Mouse (Mus musculus) kidney, adult 2 months (tissue): ENCODE results near the gene Smarcc1. TPM values are rescaled to one million over a fixed set of nuclear protein-coding genes. Genes with fewer than 3 reads are reported as not detected.
"Not testable (repeated sequence)": the region's sequence is repeated elsewhere in the genome, so short reads cannot be mapped to it uniquely, and the experiment has no call there.

Experiments
- DNase-seq: peaks from one replicate; pipeline ENCODE4 v3.0.0; 2021
- H3K27ac ChIP-seq: fragments of 200-500 bp; 2 replicates; pipeline ENCODE4 v1.5.1; 2012; ENCODE audit warnings: low read depth, low read length, control low read depth, inconsistent platforms; ENCODE audit not compliant: insufficient read depth
- H3K27me3 ChIP-seq: fragments of 200-500 bp; replicated peaks from 2 replicates; pipeline ENCODE4 v1.6.1; 2012; ENCODE audit warnings: mild to moderate bottlenecking, moderate library complexity, low read length, inconsistent platforms; ENCODE audit not compliant: control insufficient read depth, insufficient read depth
- H3K36me3 ChIP-seq: fragments of 200-500 bp; 2 replicates; pipeline ENCODE4 v1.6.1; 2012; ENCODE audit warnings: mild to moderate bottlenecking, moderate library complexity, low read length, inconsistent platforms; ENCODE audit not compliant: control insufficient read depth, insufficient read depth
- H3K4me1 ChIP-seq: fragments of 200-500 bp; 2 replicates; pipeline ENCODE4 v1.6.1; 2011; ENCODE audit warnings: low read length; ENCODE audit not compliant: control insufficient read depth, insufficient read depth
- H3K4me3 ChIP-seq: fragments of 200-500 bp; 2 replicates; pipeline ENCODE4 v1.5.1; 2011; ENCODE audit warnings: mild to moderate bottlenecking, low read depth, low read length, control low read depth; ENCODE audit not compliant: insufficient read depth
- CTCF ChIP-seq: fragments of 200-500 bp; conservative IDR thresholded peaks from 2 replicates; pipeline ENCODE4 v1.5.1; 2011; ENCODE audit warnings: low read depth, mild to moderate bottlenecking, control low read depth, low read length, moderate library complexity, mixed read lengths; ENCODE audit not compliant: insufficient read depth, insufficient read length
- POLR2A ChIP-seq: fragments of 200-500 bp; IDR thresholded peaks from one replicate; pipeline ENCODE4 v1.6.1; 2011; ENCODE audit warnings: low read depth, low read length, control low read depth
- WGBS: fragments of 180-500 bp; shearing (Covaris S2); methylation state at CpG from one replicate; pipeline ENCODE4 v1.1.7; 2018; 5-methylcytosine and 5-hydroxymethylcytosine counted together
- polyA plus RNA-seq: library from polyadenylated mRNA; depleted of rRNA; stranded (reverse); fragments of >200 nt; gene quantifications from 2 replicates; pipeline ENCODE4 v1.2.3, GENCODE M21; 2012; rRNA removed

Smarcc1 gene
- polyA plus RNA-seq, result 12.0 and 12.2 TPM in 2 replicates

DNA sequence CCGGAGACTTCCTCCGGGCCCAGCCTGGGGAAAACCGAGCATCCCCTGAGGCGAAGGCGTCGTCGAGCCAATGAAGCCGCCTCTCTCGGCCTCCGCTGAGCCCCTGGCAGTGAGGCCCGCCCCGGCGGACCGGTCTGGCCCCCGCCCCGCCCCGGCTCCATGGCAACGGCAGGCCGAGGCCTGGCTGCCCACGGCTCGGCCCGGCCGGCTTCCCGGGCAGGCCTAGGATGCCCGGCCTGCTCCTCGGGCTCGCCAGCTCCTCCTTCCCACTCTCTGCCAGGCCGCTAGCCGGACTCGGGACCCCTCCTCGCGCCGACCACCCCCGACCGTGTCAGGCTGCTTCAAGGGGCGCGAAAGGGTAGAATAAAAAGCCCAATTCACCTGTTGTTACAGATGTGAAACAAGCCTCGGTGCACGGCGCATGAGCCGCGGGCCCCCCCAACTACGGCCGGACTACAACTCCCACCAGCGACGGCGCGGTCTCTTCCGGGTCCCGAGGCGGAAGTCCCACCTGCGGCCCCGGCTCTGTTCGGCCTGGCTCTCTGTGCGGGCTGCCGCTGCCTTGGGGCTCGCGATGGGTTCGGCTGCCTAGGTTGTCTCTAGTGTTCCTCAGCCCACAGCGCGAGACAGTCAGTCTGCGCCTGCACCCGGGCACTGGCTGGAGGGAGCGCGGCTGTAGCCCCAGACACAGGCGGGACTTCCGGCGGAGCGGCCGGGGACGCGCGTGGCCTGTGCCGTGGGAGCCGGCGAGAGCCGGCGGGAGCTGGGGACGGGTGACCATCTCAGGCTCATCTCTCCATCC, at the start of gene Smarcc1:
Gene Smarcc1 (plus strand): TSS at position 732 of the 802 bp plus-strand sequence.
- WGBS, result under 1% methylated on average over 79 of the region's 79 CpGs

DNA sequence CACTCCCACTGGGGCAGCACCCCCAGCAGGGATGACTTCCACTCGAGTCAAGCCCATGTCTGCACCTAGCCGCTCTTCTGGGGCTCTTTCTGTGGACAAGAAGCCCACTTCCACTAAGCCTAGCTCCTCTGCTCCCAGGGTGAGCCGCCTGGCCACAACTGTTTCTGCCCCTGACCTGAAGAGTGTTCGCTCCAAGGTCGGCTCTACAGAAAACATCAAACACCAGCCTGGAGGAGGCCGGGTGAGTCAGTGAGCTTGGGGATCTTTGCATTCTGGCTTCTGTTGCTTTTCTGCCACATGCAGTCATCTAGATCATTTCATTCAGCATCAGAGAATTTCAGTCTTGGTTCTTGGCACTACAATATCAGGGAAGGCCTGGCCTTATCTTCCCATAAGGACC, 48.8 kb upstream of the Smarcc1 start:
- no peak for DNase-seq
- TF ChIP-seq POLR2A, result no peak
- TF ChIP-seq CTCF, result no peak
- WGBS, result 88% methylated on average over 6 of the region's 6 CpGs
- Histone ChIP-seq H3K27ac (no peak overlapping the region), H3K27me3 (no peaks in the 10 kb centered on the region), H3K4me1 (no peaks in the 10 kb centered on the region), H3K4me3 (no peak overlapping the region), H3K36me3 (peaks cover 2% of the 10 kb centered on the region)

More for the DNA sequence above, at the start of gene Smarcc1:
- H3K36me3 ChIP-seq, result peaks cover 2% of the 10 kb centered on the region
- no peaks in the 10 kb centered on the region for H3K27me3 ChIP-seq
- peak within 1 kb of the TSS; percentile 100 for H3K4me3 ChIP-seq
- TF ChIP-seq CTCF (no peak), POLR2A (peak; percentile 60)
- peaks cover 7% of the 10 kb centered on the region; the same call in 1 of the 2 replicates for H3K4me1 ChIP-seq
- peak; percentile 94 for DNase-seq
- H3K27ac ChIP-seq, result peak within 1 kb of the TSS; percentile 99

DNA sequence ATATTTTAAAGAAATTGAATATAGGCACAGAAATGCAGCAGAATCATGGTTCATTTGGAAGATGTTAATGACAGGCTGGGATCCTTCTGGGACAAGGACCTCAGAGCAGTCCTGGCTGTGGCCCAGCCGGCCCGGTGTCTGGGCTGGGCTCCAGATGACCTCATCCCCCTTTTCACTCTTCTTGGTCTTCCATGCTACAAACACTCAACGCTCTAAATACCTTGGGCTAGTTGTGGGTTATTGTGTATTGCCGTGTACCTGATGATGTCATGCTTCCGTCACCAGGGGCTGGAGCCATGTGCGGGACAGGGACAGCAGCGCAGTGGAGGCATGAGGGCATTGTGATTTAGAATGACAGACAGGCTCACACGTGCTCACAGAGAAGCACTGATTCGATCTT, 47.1 kb upstream of the Smarcc1 start:
- TF ChIP-seq CTCF (no peak), POLR2A (no peak)
- peak; percentile 64 for DNase-seq
- H3K36me3 ChIP-seq, result peaks cover 2% of the 10 kb centered on the region
- 61% methylated on average over 9 of the region's 9 CpGs for WGBS
- no peaks in the 10 kb centered on the region for H3K4me1 ChIP-seq
- H3K4me3 ChIP-seq, result no peak overlapping the region
- no peaks in the 10 kb centered on the region for H3K27me3 ChIP-seq
- H3K27ac ChIP-seq, result no peak overlapping the region

DNA sequence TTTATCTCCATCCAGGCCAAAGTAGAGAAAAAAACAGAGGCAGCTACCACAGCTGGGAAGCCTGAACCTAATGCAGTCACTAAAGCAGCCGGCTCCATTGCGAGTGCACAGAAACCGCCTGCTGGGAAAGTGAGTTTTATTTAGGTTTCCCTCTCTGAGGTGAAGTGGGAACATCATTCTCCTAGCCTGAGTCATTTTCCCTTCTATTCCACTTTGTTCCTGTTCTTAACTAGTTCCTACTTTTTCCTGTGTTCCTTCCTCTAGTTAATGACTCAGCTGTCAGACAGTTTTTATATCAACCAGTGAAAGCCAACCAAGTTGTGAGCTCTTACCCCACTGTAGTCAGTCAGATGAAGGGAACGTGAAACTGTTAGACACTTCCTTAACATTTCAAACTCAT, 46.5 kb upstream of the Smarcc1 start:
- TF ChIP-seq POLR2A (no peak), CTCF (no peak)
- H3K4me1 ChIP-seq, result no peaks in the 10 kb centered on the region
- H3K27ac ChIP-seq, result no peak overlapping the region
- no peaks in the 10 kb centered on the region for H3K27me3 ChIP-seq
- 76% methylated on average over 4 of the region's 4 CpGs for WGBS
- no peak overlapping the region for H3K4me3 ChIP-seq
- no peak for DNase-seq
- peaks cover 2% of the 10 kb centered on the region for H3K36me3 ChIP-seq

DNA sequence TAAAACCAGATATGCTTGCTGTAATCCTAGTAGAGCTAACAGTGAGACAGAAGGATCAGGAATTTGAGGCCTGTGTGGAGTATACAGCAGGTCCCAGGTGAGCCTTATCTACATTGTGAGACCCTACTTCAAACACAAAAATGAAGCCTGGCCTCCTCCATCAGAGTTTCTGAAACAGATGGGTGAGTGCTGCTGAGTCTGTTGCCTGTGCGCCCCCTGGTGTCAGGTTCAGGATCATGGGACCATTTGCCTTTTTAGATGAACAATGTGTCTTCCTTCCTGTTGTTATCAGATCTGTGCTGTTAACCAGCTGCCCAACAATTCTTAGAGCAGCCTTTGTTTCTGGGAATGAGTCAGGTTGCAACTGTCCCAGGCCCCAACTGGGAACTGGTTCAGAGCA, 45.7 kb upstream of the Smarcc1 start:
- no peaks in the 10 kb centered on the region for H3K27me3 ChIP-seq
- H3K36me3 ChIP-seq, result peaks cover 2% of the 10 kb centered on the region
- H3K4me1 ChIP-seq, result no peaks in the 10 kb centered on the region
- TF ChIP-seq CTCF (peak; percentile 85), POLR2A (no peak)
- DNase-seq, result peak; percentile 80
- 3% methylated on average over 1 of the region's 1 CpGs for WGBS
- no peak overlapping the region for H3K27ac ChIP-seq
- no peak overlapping the region for H3K4me3 ChIP-seq

DNA sequence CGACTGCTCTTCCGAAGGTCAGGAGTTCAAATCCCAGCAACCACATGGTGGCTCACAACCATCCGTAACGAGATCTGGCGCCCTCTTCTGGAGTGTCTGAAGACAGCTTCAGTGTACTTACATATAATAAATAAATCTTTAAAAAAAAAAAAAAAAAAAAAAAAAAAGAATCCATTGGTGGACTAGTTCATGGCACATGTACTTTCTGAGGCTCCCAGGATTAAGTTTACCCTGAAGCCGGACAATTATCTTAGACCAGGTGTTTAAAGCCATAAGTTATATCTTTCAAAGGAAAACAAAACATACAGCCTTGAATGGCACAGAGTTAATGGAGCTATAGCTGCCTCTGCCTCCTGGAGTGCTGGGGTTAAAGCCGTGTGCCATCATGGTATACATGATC, 41.0 kb upstream of the Smarcc1 start:
- H3K27me3 ChIP-seq, H3K4me1 ChIP-seq, H3K27ac ChIP-seq, DNase-seq, H3K4me3 ChIP-seq, H3K36me3 ChIP-seq: not testable (repeated sequence)
- 83% methylated on average over 5 of the region's 7 CpGs for whole genome bisulfite sequencing

DNA sequence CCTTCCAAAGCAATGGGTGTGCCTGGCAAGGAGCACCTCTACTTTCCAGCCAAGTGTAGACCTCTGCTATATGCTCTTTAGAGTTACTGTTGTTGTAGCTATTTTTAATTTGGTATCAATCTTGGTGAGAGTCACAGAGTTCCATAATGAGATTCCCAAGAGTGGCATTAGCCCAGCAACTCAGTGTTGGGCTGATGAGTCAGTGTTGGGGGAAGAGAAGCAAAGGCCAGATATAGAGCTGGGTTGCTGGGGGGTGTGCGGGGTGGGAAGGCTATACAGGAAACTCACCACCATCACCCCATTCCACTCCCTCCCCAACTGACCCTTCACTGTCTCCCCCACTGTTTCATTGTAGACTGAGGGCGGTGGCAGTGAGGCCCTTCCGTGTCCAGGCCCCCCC, 36.4 kb upstream of the Smarcc1 start:
- no peaks in the 10 kb centered on the region for H3K4me1 ChIP-seq
- WGBS, result 87% methylated on average over 3 of the region's 3 CpGs
- TF ChIP-seq CTCF, result no peak
- TF ChIP-seq POLR2A, result no peak
- H3K36me3 ChIP-seq, result peaks cover 1% of the 10 kb centered on the region; the same call in 1 of the 2 replicates
- no peak for DNase-seq
- H3K4me3 ChIP-seq, result no peak overlapping the region
- no peaks in the 10 kb centered on the region for H3K27me3 ChIP-seq
- no peak overlapping the region for H3K27ac ChIP-seq
